Mouse (Mus musculus) layer of hippocampus, adult 18-20 months (tissue): ENCODE data around the gene Oxct2b. TPM values are rescaled to one million over a fixed set of nuclear protein-coding genes. Genes with fewer than 3 reads are reported as not detected.
A peak's percentile ranks its signal among the peaks of the same experiment; 100 is the strongest.
"Not testable (repeated sequence)": the region's sequence is repeated elsewhere in the genome, so short reads cannot be mapped to it uniquely, and the experiment has no call there.

Source experiments
- DNase-seq, 2 experiments: peaks; one replicate each; pipeline ENCODE4 v3.0.0; 2022; ENCODE audit warnings: low spot score in 2 of 2
- total RNA-seq, 2 experiments: library from RNA; stranded (reverse); gene quantifications; 2 replicates each; pipeline ENCODE4 v1.2.3; 2021

Gene Oxct2b
- total RNA-seq, 2 experiments from 2014 or later: not detected

- no peak for DNase-seq
These were observed 3.8 kb upstream of the Oxct2b start for GRCm38 (mm10) chr4:123112216-123112764.

DNA sequence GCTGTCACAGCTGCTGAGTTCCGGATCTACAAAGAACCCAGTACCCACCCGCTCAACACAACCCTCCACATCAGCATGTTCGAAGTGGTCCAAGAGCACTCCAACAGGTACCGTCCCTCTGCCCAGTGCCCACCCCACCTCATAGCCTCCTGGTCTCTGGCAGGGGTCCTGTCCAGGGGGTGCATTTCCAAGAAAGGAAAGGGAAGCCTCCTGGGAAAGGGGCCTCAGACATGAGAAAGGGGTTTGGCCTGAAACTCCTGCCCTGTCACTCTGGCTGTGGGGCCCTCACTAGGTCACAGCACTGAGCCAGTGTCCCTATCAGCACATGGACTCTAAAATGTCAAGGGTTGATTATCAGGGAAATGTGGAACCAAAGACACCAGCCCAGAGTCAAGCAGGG lies 1.4 kb upstream of the Oxct2b start:
- DNase-seq: not testable (repeated sequence)

DNA sequence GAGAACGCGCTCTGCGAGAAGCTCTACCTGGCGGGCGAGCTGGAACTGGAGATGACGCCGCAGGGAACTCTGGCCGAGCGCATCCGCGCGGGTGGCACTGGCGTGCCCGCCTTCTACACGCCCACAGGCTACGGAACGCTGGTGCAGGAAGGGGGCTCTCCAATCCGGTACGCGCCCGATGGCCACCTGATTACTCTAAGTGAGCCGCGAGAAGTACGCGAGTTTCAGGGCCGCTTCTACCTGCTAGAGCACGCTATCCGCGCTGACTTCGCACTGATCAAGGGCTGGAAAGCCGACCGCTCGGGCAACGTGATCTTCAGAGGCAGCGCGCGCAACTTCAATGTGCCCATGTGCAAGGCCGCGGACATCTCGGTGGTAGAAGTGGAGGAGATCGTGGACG lies 574 bp downstream of the Oxct2b start:
- peak; percentile 18 to 23 for DNase-seq

DNA sequence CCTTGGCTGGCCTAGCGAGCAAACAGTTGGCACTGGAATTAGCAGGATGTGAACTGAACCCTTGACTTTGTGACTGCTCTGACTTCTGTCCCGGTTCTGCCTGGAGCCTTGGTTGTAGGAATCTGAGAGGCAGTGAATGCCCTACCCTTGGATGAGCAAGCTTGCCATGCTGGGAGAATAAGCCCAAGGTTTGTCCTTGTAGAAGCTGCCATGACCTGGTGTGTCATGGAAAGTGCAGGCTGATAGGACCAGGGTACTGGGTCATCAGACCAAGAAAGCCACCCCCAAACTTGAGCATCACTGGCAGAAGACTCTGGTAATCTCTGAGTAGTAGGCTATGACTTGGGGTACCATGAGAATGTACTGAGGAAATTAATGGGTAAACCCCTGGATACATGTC lies 5.2 kb downstream of the Oxct2b start:
- no peak for DNase-seq

DNA sequence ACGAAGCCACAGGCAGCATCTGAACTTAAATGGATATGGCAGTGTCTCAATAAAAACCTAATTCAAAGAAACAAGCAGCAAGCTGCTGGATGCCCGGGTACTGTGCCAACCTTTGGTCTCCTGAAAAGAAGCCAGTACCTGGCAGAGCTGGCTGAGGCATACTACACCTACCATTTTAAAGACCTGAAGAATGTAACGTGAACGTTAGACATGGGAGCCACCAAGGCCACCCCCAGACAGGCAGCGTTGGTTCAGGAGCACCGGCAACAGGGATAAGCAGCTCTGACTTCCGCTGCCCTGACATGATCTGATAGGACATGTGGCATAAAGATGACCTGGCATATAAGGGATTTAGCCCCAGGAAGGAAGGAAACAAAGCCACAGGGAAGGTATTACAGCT lies 10.6 kb downstream of the Oxct2b start:
- no peak for DNase-seq

DNA sequence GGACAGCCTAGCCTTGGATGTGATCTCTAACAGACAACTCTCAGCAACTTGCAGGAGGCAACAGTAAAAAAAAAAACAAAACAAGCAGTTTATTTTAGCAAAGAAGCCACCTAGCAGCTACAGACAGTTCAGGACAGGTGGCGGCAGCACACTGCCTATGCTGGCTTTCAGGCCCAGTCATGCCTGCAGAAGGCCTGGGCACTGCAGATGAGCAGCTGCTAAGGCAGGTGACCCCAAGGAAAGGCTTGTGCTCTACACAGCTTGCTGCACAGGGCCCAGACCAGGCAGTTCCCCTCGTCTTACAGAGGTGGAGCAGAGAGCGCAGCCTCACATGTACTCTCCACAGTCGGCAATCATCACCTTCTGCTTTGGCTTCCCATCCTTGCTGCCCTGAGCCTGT lies 11.0 kb downstream of the Oxct2b start:
- no peak for DNase-seq

GRCm38 (mm10) chr4:123137551-123137950 lies 21.5 kb downstream of the Oxct2b start:
- no peak for DNase-seq

DNA sequence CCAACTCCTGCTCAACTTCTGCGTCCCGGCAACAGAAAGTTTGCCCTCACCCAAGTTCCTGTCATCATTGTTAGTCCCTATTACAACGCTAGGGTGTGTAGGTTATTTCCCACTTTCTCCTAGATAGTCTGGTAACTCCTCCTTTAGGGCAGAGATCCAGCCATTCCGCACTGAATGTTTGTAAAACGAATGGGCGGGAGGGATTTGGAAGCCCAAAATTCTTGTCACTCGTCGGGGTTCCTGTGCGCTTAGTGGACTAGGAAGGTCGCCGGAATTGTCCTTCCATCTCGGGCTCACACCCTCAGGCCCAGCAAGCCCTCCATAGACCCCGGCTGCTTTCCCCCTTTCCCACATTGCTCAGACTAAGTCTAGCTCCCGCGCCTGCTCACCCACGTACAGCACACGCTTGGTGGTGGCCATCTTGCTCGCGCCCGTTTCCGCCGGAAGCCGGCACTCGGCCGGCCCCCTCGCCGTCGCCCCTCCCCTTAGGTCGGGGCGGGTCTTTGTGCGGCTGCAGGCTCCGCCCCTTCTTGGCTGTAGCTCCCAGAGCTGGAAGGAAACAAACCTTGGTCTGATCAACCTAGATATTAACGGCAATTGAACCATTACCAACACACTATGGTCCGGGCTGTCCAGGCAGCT lies 23.6 kb downstream of the Oxct2b start, which contains the start of gene Ppie:
TSS of gene Ppie (minus strand) at position 439 of the 642 bp plus-strand sequence.
- DNase-seq: peak; percentile 53 to 73

GRCm38 (mm10) chr4:123147446-123148150 lies 31.5 kb downstream of the Oxct2b start:
- peak; percentile 28 to 54 for DNase-seq

DNA sequence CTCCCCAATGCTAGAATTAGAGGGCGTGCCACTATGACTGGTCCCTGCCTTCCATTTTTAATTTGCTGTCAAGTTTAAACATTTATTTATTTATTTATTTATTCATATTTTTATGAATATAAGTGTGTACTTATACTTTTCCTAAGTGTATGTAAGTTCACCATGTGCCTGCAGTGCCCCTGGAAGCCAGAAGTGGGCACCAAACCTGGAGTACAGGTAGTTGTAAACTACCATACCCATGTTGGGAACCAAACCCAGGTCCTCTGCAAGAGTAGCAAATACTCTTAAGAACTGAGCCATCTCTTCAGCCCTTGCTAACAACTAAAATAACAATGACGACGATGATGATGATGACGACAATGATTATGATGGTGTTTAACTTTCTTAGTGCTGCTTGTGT lies 35.9 kb downstream of the Oxct2b start:
- no peak for DNase-seq

- peak; percentile 71 to 87 for DNase-seq
These were observed 36.9 kb downstream of the Oxct2b start for GRCm38 (mm10) chr4:123152976-123153375.

DNA sequence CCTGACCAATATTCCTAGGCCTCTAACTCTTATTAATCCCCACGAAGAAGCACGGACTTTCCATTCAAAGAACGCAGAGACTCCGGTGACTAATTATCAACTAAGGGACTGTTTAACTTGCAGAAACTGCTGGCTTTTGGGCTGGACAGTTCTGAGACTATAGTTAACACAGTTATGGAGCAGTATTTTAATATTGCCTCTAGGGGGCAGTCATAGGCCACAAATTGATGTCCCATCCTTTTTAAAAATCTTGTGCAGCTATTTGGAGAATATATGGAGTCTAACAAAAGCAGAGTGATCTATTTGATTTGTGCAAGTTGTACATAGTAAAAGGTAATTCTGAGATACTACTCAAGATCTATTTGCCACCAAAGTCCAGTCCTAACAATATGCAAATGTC lies 38.9 kb downstream of the Oxct2b start:
- DNase-seq: peak in 1 of 2 experiments; percentile 79

DNA sequence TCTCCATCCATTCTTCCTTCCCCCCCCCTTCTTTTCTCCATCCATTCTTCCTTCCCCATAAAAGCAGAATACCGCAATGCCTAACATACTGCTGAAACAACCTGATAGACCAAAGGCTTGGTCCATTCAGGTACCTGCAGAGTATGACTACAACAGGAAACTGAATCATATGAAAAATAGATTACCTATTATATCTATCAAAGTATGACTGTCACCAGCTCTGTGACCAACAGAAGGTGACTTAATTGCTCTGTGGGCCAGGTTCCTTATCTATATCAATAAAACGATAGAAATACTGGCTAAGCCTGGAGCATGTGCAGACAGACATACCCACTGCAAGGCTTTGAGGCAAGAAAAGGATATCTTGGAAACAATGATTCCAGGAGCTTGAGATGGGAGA lies 39.4 kb downstream of the Oxct2b start:
- no peak for DNase-seq

- no peak for DNase-seq
These were observed 39.8 kb downstream of the Oxct2b start for GRCm38 (mm10) chr4:123155840-123156239.

- DNase-seq: no peak
These were observed 44.5 kb downstream of the Oxct2b start for GRCm38 (mm10) chr4:123160571-123160970.

DNA sequence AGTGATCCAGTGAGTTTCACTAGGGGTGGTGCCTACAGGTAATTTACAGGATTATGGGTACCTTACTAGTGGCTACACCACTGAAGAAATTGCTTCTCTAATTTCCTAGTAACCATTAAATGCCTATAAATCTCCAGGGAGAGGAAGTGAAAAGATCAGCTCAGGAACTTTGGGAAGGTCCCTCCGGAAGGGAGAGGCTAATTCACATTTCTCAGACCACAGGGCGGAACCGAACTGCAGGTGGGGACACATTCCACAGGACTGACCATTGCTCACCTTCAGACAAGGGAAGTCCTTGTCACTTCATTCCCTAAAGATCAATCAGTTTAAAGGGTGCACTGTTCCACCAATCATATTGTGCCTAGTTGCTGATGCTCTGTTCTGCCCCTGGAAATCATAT lies 45.2 kb downstream of the Oxct2b start:
- not testable (repeated sequence) for DNase-seq

GRCm38 (mm10) chr4:123162305-123162917 lies 46.3 kb downstream of the Oxct2b start:
- DNase-seq: peak in 1 of 2 experiments; percentile 32

- peak; percentile 68 to 78 for DNase-seq
These were observed 48.1 kb downstream of the Oxct2b start for GRCm38 (mm10) chr4:123164157-123164556.
